Mouse (Mus musculus) T-helper 1 cell (primary cell): ENCODE measurements around the gene Srsf6.

Experiments
- in situ Hi-C: fragments of 300-600 bp; cut with MboI, MseI; formaldehyde crosslinking; loops from one replicate; pipeline ENCODE4 v1.15.1; 2025; ENCODE audit warnings: high pct_unique_total_duplicates

The Srsf6 gene

GRCm38 (mm10) chr2:162931674-162932650, 634 bp downstream of the Srsf6 start:
- in situ Hi-C loops, result no loop called here

GRCm38 (mm10) chr2:162932706-162933105, 1.4 kb downstream of the Srsf6 start:
- in situ Hi-C loops, result no loop called here

GRCm38 (mm10) chr2:162934421-162934820, 3.1 kb downstream of the Srsf6 start:
- in situ Hi-C loops, result no loop called here

- in situ Hi-C loops, result no loop called here
These were observed 4.4 kb downstream of the Srsf6 start for GRCm38 (mm10) chr2:162935700-162936099.

GRCm38 (mm10) chr2:162939562-162939961, 8.2 kb downstream of the Srsf6 start:
- in situ Hi-C loops, result no loop called here

- in situ Hi-C loops, result no loop called here
These were observed 12.0 kb downstream of the Srsf6 start, which contains the start of gene L3mbtl1 for GRCm38 (mm10) chr2:162943148-162943846. Gene L3mbtl1 (plus strand): TSS chr2:162943472.

GRCm38 (mm10) chr2:162943931-162944330, 12.6 kb downstream of the Srsf6 start:
- in situ Hi-C loops, result no loop called here

GRCm38 (mm10) chr2:162946964-162947363, 15.6 kb downstream of the Srsf6 start:
- in situ Hi-C loops, result no loop called here

GRCm38 (mm10) chr2:162947736-162948135, 16.4 kb downstream of the Srsf6 start:
- in situ Hi-C loops, result no loop called here

GRCm38 (mm10) chr2:162948221-162948620, 16.9 kb downstream of the Srsf6 start:
- in situ Hi-C loops, result no loop called here

- in situ Hi-C loops, result no loop called here
These were observed 19.4 kb downstream of the Srsf6 start for GRCm38 (mm10) chr2:162950776-162951175.

GRCm38 (mm10) chr2:162956843-162957242, 25.5 kb downstream of the Srsf6 start:
- in situ Hi-C loops, result no loop called here

GRCm38 (mm10) chr2:162961321-162961720, 30.0 kb downstream of the Srsf6 start:
- in situ Hi-C loops, result no loop called here

GRCm38 (mm10) chr2:162966734-162967133, 35.4 kb downstream of the Srsf6 start:
- in situ Hi-C loops, result no loop called here

GRCm38 (mm10) chr2:162968357-162968756, 37.0 kb downstream of the Srsf6 start:
- in situ Hi-C loops, result no loop called here

- in situ Hi-C loops, result no loop called here
These were observed 37.8 kb downstream of the Srsf6 start for GRCm38 (mm10) chr2:162969101-162969500.

- in situ Hi-C loops, result no loop called here
These were observed 39.6 kb downstream of the Srsf6 start for GRCm38 (mm10) chr2:162970896-162971295.

- in situ Hi-C loops, result no loop called here
These were observed 41.4 kb downstream of the Srsf6 start for GRCm38 (mm10) chr2:162972752-162973151.

- in situ Hi-C loops, result no loop called here
These were observed 41.9 kb downstream of the Srsf6 start for GRCm38 (mm10) chr2:162973206-162973605.

- in situ Hi-C loops, result no loop called here
These were observed 42.3 kb downstream of the Srsf6 start for GRCm38 (mm10) chr2:162973637-162974036.

- in situ Hi-C loops, result no loop called here
These were observed 43.9 kb downstream of the Srsf6 start for GRCm38 (mm10) chr2:162975157-162975775.

- in situ Hi-C loops, result no loop called here
These were observed 44.7 kb downstream of the Srsf6 start for GRCm38 (mm10) chr2:162976001-162976400.
